Mouse (Mus musculus): Measurements from ENCODE around the gene Misp.

GRCm38 (mm10) chr10:79795905-79796304 is 24.9 kb upstream of the Misp start:
- TF ChIP-seq POLR2A (IDR thresholded peaks at IDR 0.05; ENCODE audit: borderline replicate concordance, extremely low read depth, insufficient read depth, insufficient read length, poor library complexity, severe bottlenecking) (no peak), CTCF (IDR thresholded peaks at IDR 0.05; ENCODE audit: borderline replicate concordance, extremely low read depth, insufficient read depth, insufficient read length) (no peak)

Data from brain, embryonic 14.5 days (tissue).